Mouse (Mus musculus) gastrocnemius, postnatal 14 days (tissue): ENCODE results near the gene Osbpl6. TPM values are rescaled to one million over a fixed set of nuclear protein-coding genes. Genes with fewer than 3 reads are reported as not detected.

Experiments used
- DNase-seq: peaks from one replicate; pipeline ENCODE4 v3.0.0; 2021; ENCODE audit warnings: mixed read lengths
- intact Hi-C: fragments of 180-260 bp; cut with DNase I; formaldehyde crosslinking; loops from one replicate; pipeline ENCODE4 v1.15.1; 2025; ENCODE audit warnings: low total_unique reads
- total RNA-seq, 2 experiments: library from RNA; stranded (reverse); gene quantifications; 2 replicates each; pipeline ENCODE4 v1.2.3; 2021

Gene Osbpl6
- total RNA-seq, 2 experiments from 2014 or later, result 16.1 to 20.3 TPM

- no peak for DNase-seq
- intact Hi-C loops, result no loop called here
Observed at GRCm38 (mm10) chr2:76490198-76490597, 83.9 kb downstream of the Osbpl6 start.

- no peak for DNase-seq
- intact Hi-C loops, result no loop called here
Observed at GRCm38 (mm10) chr2:76491371-76491770, 85.1 kb downstream of the Osbpl6 start.

GRCm38 (mm10) chr2:76492224-76492623 lies 85.9 kb downstream of the Osbpl6 start:
- DNase-seq, result no peak
- intact Hi-C loops, result no loop called here

GRCm38 (mm10) chr2:76496006-76496748 lies 89.9 kb downstream of the Osbpl6 start:
- DNase-seq, result peak; percentile 8
- intact Hi-C loops, result no loop called here

- intact Hi-C loops, result no loop called here
- no peak for DNase-seq
Observed at GRCm38 (mm10) chr2:76496749-76497140, 90.4 kb downstream of the Osbpl6 start.

- no peak for DNase-seq
- intact Hi-C loops, result no loop called here
Observed at GRCm38 (mm10) chr2:76498891-76499290, 92.6 kb downstream of the Osbpl6 start.

GRCm38 (mm10) chr2:76504122-76504839 lies 98.0 kb downstream of the Osbpl6 start:
- DNase-seq, result no peak
- intact Hi-C loops, result no loop called here

GRCm38 (mm10) chr2:76504989-76505388 lies 98.7 kb downstream of the Osbpl6 start:
- intact Hi-C loops, result no loop called here
- no peak for DNase-seq

- DNase-seq, result no peak
- intact Hi-C loops, result no loop called here
Observed at GRCm38 (mm10) chr2:76511281-76511721, 105.0 kb downstream of the Osbpl6 start.

GRCm38 (mm10) chr2:76512133-76512532 lies 105.8 kb downstream of the Osbpl6 start:
- intact Hi-C loops, result no loop called here
- DNase-seq, result no peak

- intact Hi-C loops, result no loop called here
- no peak for DNase-seq
Observed at GRCm38 (mm10) chr2:76512888-76513287, 106.6 kb downstream of the Osbpl6 start.

- intact Hi-C loops, result no loop called here
- DNase-seq, result no peak
Observed at GRCm38 (mm10) chr2:76513296-76513695, 107.0 kb downstream of the Osbpl6 start.

- intact Hi-C loops, result no loop called here
- DNase-seq, result no peak
Observed at GRCm38 (mm10) chr2:76517471-76517870, 111.2 kb downstream of the Osbpl6 start.

- intact Hi-C loops, result no loop called here
- no peak for DNase-seq
Observed at GRCm38 (mm10) chr2:76518407-76519063, 112.2 kb downstream of the Osbpl6 start.

- no peak for DNase-seq
Observed at GRCm38 (mm10) chr2:76521585-76521984, 115.3 kb downstream of the Osbpl6 start.

GRCm38 (mm10) chr2:76524451-76524850 lies 118.1 kb downstream of the Osbpl6 start:
- no peak for DNase-seq
- intact Hi-C loops, result loop anchor here (10.0 kb wide), 1 partner anchor 120 kb away; the partner anchor contains the start of gene Osbpl6

More at GRCm38 (mm10) chr2:76521585-76521984, 115.3 kb downstream of the Osbpl6 start:
- intact Hi-C loops, result loop anchor here (10.0 kb wide), 1 partner anchor 117 kb away; the partner anchor contains the start of gene Osbpl6

- intact Hi-C loops, result loop anchor here (10.0 kb wide), 1 partner anchor 121 kb away; the partner anchor contains the start of gene Osbpl6
- DNase-seq, result no peak
Observed at GRCm38 (mm10) chr2:76525645-76526044, 119.3 kb downstream of the Osbpl6 start.

- intact Hi-C loops, result no loop called here
- peak; percentile 15 for DNase-seq
Observed at GRCm38 (mm10) chr2:76532490-76533126, 126.3 kb downstream of the Osbpl6 start.

- DNase-seq, result no peak
- intact Hi-C loops, result no loop called here
Observed at GRCm38 (mm10) chr2:76534932-76535331, 128.6 kb downstream of the Osbpl6 start.

- no peak for DNase-seq
- intact Hi-C loops, result no loop called here
Observed at GRCm38 (mm10) chr2:76541900-76542299, 135.6 kb downstream of the Osbpl6 start.
